Mouse (Mus musculus) left cerebral cortex, postnatal 14 days (tissue): ENCODE measurements around the gene Gja10. TPM values are rescaled to one million over a fixed set of nuclear protein-coding genes. Genes with fewer than 3 reads are reported as not detected.

ENCODE experiments used
- DNase-seq, 2 experiments: peaks; one replicate each; pipeline ENCODE4 v3.0.0; 2021 to 2022; ENCODE audit warnings: low spot score in 2 of 2, mixed read lengths in 1 of 2
- intact Hi-C: fragments of 180-260 bp; cut with DNase I; formaldehyde crosslinking; loops from one replicate; pipeline ENCODE4 v1.15.1; 2025
- long read RNA-seq, 2 experiments: library from polyadenylated mRNA; stranded (forward); transcript quantifications; one replicate each; pipeline ENCODE4 v2.0.0; 2021
- total RNA-seq, 2 experiments: library from RNA; stranded (reverse); gene quantifications; 2 replicates each; pipeline ENCODE4 v1.2.3; 2021

Gene Gja10
- total RNA-seq: not detected
- long read RNA-seq, experiment 1: 0 reads
- long read RNA-seq, experiment 2: 0 reads

- intact Hi-C loops: no loop called here
- no peak for DNase-seq
Measured at GRCm38 (mm10) chr4:32602660-32603059, at the start of gene Gja10. TSS of gene Gja10 (minus strand) at chr4:32602760.

- intact Hi-C loops: no loop called here
- DNase-seq: no peak
Measured at GRCm38 (mm10) chr4:32651669-32652068, 49.1 kb upstream of the Gja10 start.

DNA sequence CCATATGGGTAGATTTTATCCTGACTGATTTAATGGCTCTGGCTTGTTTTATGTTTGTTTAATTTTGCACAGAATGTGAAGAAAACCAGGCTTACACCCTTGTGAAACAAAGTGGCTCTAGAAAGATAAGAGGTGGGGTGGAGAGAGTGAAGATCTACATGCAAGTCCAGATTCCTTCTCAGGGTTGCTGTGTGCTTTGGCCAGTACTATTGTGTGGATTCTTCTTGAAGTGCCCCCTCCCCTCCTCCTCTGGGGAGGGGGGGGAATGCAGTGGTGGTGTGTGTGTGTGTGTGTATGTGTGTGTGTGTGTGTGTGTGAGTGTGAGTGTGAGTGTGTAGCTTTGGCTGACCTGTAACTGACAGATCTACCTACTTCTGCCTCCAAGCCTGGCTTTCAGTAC, 19.1 kb upstream of the Gja10 start:
- no peak for DNase-seq
- intact Hi-C loops: no loop called here

DNA sequence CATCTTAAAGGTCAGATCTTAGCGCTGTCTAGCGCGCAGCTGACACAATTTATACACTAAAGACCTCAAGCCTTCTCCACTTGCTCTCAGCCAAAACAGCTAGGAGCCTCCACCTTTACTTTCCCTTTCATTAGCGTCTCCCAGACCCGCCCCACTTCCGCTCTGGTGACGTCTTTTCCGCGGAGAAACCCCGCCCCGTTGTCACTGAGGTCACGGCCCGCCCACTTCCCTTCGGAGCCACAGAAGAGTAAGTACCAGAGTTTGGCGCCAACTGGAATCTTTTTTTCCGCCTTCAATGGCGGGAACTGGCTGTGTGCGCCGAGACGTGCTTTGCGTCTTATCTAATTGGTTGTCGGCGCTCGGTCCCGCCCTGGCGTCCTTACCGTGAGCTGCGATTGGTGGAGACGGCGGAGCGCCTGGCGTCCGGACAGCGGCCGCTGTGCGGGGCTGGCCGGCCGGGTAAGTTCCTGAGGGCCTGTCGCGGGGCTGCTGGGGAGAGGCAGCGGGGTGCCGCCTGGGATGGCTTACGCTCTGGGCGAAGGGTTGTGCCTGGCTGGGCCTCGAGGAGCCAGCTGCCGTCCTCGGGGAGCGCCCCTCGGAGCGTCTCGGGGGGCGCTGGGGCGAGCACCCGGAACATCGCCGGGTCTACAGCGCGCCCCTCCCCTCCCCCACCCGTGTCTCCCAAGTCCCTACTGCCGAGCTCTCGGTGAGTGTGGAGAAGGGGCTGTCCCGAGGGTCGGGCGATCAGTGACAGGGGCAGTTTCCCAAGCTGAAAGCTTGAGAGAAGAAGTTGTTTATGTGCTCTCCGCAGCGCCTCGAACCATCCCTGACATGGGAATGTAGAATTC, 12.7 kb upstream of the Gja10 start, which contains the start of gene Casp8ap2:
Gene Casp8ap2, plus strand, starts transcription at position 418 of the 848 bp plus-strand sequence.
- intact Hi-C loops: no loop called here

DNA sequence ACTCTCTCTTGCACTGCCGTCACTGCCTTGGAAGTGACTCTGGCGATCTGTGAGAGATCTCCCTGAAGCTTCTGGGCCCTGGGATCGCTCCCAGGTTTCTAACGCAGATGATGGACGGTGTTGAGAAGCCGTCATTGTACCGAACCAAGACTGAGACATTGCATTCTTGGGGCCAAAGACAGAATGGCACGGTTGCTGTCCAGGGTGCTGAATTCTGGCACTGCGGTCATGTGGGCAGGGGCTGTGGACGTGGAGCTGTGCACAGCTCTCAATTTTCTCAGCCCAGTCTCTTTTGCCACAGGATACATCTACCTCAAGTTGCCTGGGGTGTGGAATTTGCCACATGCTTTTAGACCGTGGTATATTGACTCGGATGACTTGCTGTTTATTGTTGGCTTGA, 1.4 kb downstream of the Gja10 start:
- intact Hi-C loops: no loop called here
- no peak for DNase-seq

More for the DNA sequence above, 12.7 kb upstream of the Gja10 start, which contains the start of gene Casp8ap2:
- peak; percentile 99 to 100 for DNase-seq

DNA sequence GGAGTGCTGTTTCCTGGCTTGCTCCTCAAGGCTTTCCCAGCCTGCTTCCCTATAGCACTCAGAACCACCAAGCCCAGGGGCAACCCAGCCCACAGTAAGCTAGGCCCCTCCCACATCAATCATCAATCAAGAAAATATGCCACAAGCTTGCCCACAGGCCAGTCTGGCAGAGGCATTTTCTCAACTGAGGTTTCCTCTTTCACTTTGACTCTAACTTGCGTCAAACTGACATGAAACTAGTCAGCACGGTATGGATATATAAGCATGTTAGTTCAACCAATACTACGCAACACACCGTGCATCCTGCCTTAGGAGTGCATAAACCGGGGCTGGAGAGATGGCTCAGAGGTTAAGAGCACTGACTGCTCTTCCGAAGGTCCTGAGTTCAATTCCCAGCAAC, 14.3 kb downstream of the Gja10 start:
- intact Hi-C loops: no loop called here
- DNase-seq: no peak

GRCm38 (mm10) chr4:32587543-32587942, 15.0 kb downstream of the Gja10 start:
- DNase-seq: no peak
- intact Hi-C loops: no loop called here

DNA sequence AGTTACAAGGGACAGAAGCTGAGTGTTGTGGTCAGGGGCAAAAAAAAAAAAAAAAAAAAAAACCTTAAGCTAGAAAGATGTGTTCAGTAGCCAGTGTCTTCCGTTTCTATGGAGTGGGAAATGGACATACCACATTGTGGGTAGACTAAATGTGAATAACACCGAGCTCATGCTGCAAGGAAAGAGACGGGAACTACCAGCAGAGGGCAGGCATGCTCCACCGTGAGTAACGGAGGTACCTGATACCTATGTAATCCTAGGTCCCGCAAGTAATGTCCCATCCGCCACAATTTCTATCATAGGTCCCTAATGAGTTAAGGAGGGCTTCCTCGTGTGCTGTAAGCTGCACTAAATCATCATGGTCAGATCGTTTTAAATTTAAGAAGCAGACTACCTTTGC, 16.0 kb downstream of the Gja10 start:
- intact Hi-C loops: no loop called here
- peak in 1 of 2 experiments; percentile 59 for DNase-seq

DNA sequence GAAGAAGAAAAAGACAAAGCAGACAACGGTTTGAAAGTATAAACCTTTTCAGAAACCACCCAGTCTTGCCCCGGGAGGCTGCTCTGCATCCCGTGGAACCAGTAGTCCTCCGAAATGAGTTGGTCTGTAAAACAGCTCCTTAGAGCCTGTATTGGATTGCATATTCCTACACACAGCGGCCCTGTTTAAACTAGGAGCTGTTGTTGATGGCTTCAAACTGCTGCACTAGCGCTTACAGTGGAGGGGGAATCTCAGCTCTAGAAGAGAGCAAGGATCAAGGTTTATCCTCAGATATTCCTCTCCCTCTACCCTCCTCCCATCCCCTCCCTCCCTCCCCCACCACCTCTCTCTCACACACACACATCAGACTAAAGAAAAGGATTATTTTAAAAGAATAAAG, 18.4 kb downstream of the Gja10 start:
- intact Hi-C loops: no loop called here
- DNase-seq: no peak

DNA sequence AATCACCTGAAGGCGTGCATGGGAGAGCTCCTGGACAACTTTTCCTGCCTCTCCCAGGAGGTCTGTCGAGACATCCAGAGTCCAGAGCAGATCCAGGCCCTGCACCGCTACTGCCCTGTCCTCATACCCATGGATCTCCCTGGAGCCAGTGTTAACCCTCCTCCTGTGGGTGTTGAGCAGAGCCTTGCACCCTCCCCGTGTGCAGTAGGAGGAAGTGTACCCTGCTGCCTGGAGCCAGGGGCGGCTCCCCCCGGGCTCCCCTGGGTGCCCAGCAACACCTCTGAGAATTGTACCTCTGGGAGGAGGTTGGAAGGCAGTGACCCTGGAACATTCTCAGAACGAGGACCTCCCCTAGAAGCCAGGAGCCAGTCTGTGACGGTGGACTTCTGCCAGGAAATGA, 22.7 kb downstream of the Gja10 start:
- DNase-seq: no peak
- intact Hi-C loops: no loop called here

- intact Hi-C loops: no loop called here
- no peak for DNase-seq
Measured at GRCm38 (mm10) chr4:32575165-32575564, 27.4 kb downstream of the Gja10 start.

DNA sequence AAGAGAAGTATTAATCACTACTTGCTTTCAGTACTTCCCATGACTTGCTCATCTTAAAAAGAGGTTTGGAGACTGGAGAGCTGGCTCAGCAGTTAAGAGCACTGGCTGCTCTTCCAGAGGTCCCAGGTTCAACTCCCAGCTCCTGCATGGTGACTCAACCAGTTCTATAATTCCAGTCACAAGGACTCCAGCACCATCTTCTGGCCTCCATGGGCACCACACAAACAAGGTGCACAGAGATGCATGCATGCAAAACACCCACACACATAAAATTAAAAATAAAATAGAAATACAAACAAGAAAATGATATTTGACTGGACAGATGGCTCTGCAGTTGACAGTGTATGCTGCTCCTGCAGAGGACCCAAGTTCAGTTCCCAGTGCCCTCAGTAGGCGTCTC, 28.0 kb downstream of the Gja10 start:
- DNase-seq: no peak
- intact Hi-C loops: no loop called here

- no peak for DNase-seq
- intact Hi-C loops: no loop called here
Measured at GRCm38 (mm10) chr4:32573586-32573985, 29.0 kb downstream of the Gja10 start.

DNA sequence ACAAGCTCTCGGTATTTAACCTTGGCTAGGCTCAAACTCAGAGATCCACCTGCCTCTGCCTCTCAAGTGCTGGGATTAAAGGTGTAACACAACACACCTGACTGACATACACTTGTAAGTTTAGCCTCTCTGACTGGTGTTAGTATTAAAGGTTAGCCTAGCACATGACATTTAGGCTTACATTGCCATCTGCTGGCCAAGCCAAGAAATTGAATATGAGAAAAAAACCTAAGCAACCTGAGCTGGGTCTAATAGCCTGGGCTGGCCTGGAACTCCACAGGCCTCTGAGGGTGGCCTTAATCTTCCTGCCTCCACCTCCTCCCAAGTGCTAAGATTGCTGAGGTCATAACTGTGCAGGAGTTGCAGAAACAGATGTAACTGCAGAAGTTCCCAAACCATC, 30.4 kb downstream of the Gja10 start:
- DNase-seq: peak; percentile 46 to 52
- intact Hi-C loops: no loop called here

DNA sequence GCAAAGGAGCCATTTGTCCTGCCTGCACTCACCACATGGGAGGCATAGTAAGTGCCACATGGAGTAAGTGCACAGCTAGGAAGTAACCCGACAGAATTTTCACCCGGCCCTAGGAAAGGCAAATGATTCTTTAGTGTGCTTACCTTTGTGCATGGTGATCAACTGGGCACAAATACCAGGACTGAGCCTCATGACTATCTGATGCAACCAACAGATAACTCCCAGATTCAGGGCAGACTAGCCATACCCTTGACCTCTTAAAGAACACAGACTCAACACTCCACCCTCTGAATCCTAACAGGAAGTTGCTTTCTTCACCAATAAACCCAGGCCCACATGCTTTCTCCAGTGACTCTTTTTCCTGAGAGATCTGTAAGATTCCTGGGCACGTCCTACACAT, 31.1 kb downstream of the Gja10 start:
- intact Hi-C loops: loop anchor here (2.0 kb wide), 1 partner anchor 515 kb away; no protein-coding TSS in a partner anchor

DNA sequence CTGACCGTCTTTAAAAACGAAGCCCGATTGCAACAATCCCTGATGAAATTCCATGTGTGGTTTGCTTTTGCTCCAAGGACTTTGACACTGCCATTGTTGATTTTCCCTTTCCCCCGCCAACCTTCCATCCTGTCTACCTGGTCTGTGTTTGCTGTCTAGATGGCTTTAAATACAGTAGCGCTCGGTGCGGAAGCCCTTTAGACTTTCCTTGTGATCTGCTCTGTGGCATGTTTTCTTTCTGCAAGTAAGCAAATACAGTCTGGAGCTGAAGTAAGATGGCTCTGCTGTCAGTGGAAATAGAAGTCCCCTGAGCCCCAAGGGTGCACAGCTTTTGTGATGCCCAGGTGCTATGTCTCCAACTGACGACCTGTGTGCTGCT, 31.6 kb downstream of the Gja10 start:
- intact Hi-C loops: loop anchor here (2.0 kb wide), 1 partner anchor 514 kb away; no protein-coding TSS in a partner anchor
- DNase-seq: no peak

More for the DNA sequence above, 31.1 kb downstream of the Gja10 start:
- DNase-seq: no peak

DNA sequence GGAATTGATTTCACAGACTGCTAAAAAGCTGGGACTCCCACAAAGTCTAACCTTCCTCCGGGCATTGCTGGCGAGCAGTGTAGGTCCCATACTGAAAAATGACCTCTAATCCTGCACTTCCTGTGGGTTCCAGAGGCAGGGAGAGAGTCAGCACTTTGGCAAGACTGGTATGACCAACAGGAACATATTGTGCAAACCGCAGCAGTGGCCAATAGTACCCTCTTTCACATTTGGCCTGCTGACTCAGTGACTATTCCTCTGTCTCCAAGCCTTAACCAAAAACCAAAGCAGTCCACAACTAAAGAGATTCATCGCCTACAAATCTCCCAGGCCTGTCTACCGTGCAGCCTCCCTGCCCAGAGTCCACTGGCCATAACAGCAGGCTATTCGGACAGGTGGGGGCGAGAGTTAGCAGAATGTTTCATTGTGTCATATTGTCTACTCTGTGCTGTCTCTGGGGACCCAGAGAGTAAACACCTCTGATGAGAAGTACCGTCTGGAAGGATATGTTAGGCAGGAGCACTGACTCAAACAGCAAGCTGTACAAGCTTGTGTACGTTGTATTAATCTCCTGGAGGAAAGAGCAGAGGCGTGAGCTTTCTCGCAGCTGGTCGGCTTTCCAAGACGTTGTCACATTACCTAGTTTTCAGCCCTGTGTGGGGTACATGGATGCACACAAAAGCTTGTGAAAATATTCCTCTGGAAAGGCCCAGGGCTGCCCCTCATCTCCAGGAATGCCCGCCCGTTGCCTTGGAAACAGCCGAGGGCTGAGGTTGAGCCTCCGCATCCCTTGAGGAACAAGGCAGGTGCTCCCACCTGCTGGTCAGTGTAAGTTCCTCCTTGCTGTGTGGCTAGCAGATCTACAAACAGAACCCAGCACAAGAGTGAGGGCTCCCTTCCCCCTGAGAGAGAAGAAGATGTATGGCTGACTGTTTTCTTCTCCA, 32.3 kb downstream of the Gja10 start:
- intact Hi-C loops: loop anchor here (2.0 kb wide), 1 partner anchor 513 kb away; no protein-coding TSS in a partner anchor

DNA sequence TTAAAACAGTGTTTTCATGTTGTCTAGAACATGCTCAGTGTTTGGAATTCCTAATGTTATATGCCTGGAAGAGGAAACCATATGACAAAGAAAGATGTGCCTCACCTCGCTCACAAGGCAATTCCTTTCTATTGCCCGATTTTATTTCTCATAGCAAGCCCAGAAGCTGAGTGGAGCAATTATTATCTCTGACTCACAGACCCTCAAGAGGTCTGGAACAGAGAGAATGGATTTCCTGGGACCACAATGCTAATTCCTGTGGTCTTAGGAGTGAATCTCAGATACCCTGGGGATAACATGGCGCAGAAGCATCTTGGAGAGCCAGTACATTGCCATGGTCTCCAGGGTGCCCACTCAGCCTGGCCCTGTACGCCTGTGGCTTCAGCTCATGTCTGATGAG, 33.5 kb downstream of the Gja10 start:
- intact Hi-C loops: no loop called here
- DNase-seq: no peak

More for the DNA sequence above, 32.3 kb downstream of the Gja10 start:
- peak; percentile 29 to 68 for DNase-seq

- intact Hi-C loops: loop anchor here (5.0 kb wide), 1 partner anchor 328 kb away; the partner anchor contains the start of gene Bach2
- no peak for DNase-seq
Measured at GRCm38 (mm10) chr4:32564918-32565317, 37.6 kb downstream of the Gja10 start.

- DNase-seq: no peak
- intact Hi-C loops: loop anchor here (5.0 kb wide), 1 partner anchor 327 kb away; the partner anchor contains the start of gene Bach2
Measured at GRCm38 (mm10) chr4:32564416-32564815, 38.1 kb downstream of the Gja10 start.
